Mouse (Mus musculus) C2C12 (cell line): ENCODE data around the gene Pls3.
"Not testable (repeated sequence)": the region's sequence is repeated elsewhere in the genome, so short reads cannot be mapped to it uniquely, and the experiment has no call there.

Source experiments
- CEBPB ChIP-seq: IDR thresholded peaks from one replicate; pipeline ENCODE4 v1.6.1; 2011; ENCODE audit warnings: low read depth, mild to moderate bottlenecking, control low read depth, moderate library complexity
- CTCF ChIP-seq: IDR thresholded peaks from one replicate; pipeline ENCODE4 v1.5.1; 2011; ENCODE audit not compliant: control insufficient read depth, insufficient read depth, insufficient read length
- MAX ChIP-seq: IDR thresholded peaks from one replicate; pipeline ENCODE4 v1.6.1; 2011; ENCODE audit warnings: mild to moderate bottlenecking, control low read depth

DNA sequence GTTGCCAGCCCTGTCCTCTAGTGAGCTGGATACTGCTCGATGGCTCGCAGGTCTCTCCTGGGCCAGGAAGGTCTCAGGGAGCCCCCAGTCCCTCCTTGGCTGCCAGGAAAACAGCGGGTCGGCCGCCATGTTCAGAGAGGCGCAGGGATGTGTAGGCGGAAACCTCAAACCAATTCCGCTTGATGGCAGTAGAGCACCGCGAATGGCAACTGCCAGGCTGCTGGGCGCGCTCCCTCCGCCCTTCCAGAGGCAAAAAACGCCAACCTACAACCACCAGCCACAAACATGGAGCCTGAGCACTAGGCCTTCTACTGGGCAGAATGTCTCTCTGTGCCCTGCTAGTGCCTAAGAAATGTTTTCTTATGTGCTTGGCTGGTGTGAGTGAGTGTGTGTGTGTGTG is 130.5 kb downstream of the Pls3 start:
- TF ChIP-seq CTCF, MAX, CEBPB: not testable (repeated sequence)
